Mouse (Mus musculus) liver, embryonic 16.5 days (tissue): Measurements from ENCODE around the gene Ltbp2. TPM values are rescaled to one million over a fixed set of nuclear protein-coding genes. Genes with fewer than 3 reads are reported as not detected.

Experiments
- ATAC-seq: fragments of 200-750 bp; cut with Nextera tagmentation; 2 replicates; pipeline ENCODE4 v1.8.0; 2017; ENCODE audit warnings: low read depth, mild to moderate bottlenecking, moderate number of reproducible peaks, moderate library complexity
- H3K27ac ChIP-seq: fragments of 300-500 bp; sonication (generic); 2 replicates; pipeline ENCODE4 v1.5.1; 2014; ENCODE audit warnings: mild to moderate bottlenecking, low read length
- H3K27me3 ChIP-seq: fragments of 300-500 bp; sonication (generic); 2 replicates; pipeline ENCODE4 v1.6.1; 2014; ENCODE audit warnings: low read depth, low read length, mixed read lengths; ENCODE audit not compliant: control insufficient read depth, insufficient read depth
- H3K36me3 ChIP-seq: fragments of 300-500 bp; sonication (generic); 2 replicates; pipeline ENCODE4 v1.6.1; 2014; ENCODE audit warnings: mild to moderate bottlenecking; ENCODE audit not compliant: control insufficient read depth, insufficient read depth
- H3K4me1 ChIP-seq: fragments of 300-500 bp; sonication (generic); 2 replicates; pipeline ENCODE4 v1.6.1; 2014; ENCODE audit warnings: low read depth, low read length, mixed read lengths; ENCODE audit not compliant: control insufficient read depth
- H3K4me2 ChIP-seq: fragments of 300-500 bp; sonication (generic); 2 replicates; pipeline ENCODE4 v1.6.1; 2014; ENCODE audit warnings: low read depth, low read length, mixed read lengths
- H3K4me3 ChIP-seq: fragments of 300-500 bp; sonication (generic); 2 replicates; pipeline ENCODE4 v1.5.1; 2014; ENCODE audit warnings: low read depth, mild to moderate bottlenecking, low read length
- H3K9ac ChIP-seq: fragments of 300-500 bp; sonication (generic); 2 replicates; pipeline ENCODE4 v1.6.1; 2014; ENCODE audit warnings: low read depth, low read length
- H3K9me3 ChIP-seq: fragments of 300-500 bp; sonication (generic); replicated peaks from 2 replicates; pipeline ENCODE4 v1.6.1; 2016; ENCODE audit warnings: low read length; ENCODE audit not compliant: control insufficient read depth
- WGBS: fragments of 180-500 bp; shearing (Covaris S2); extraction: QIAGEN DNeasy Blood & Tissue Kit; methylation state at CpG from one replicate; pipeline ENCODE4 v1.1.7; 2014; ENCODE audit not compliant: insufficient replicate concordance; 5-methylcytosine and 5-hydroxymethylcytosine counted together
- polyA plus RNA-seq: library from polyadenylated mRNA; unstranded; fragments of >200 nt; fragmentation: Nextera tagmentation; extraction: Ambion mirVana; gene quantifications from 2 replicates; pipeline ENCODE4 v1.2.1, GENCODE M21; 2015

Gene Ltbp2
- polyA plus RNA-seq, 1 experiment from 2014 or later = 0.35 TPM

DNA sequence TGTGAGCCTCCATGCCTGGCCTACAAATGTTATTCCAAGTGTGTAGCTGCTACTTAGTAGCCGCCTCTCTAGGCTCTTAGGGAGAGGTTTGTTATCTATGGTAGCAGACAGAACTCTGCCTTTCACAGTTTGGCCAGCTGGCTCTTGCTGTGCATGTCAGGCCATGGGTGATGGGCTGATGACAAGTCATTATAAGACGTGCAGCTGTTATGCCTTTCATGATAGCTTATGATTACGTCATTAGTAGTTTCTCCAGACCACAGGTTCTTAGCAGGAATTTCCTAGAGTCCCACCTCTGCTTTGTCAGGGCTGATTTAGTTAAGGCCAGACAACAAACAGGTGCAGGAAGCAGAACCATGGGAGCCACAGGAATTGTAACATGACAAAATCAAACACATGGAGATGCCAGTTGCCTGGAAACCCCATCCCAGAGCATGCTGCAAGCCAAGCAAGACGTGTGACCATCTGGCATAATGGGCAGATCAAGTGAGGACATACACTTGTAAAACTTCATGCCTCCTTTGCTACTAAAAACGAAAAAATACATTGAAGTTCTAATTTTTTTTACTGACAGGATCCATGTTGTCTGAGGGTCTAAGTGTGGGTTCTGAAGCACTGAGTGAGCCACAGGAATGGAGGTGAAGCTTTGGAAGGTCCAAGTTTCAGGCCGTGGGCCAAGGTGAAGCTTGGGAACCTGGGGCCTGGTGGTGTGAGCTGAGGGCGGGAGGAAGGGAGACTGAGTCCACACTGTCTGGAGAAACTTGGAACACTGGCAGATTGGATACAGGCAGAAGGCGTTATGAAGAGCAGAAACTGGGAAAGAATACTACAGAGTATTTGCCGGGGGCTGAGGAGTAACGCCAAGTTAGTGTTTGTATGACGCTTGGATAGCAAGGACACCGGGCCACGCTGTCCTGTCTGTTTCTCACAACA is 56.8 kb downstream of the Ltbp2 start:
- Histone ChIP-seq H3K4me3 (no peak overlapping the region), H3K27ac (peak overlapping the region; percentile 91), H3K9me3 (no peaks in the 10 kb centered on the region), H3K4me1 (peaks cover 18% of the 10 kb centered on the region), H3K4me2 (peak overlapping the region; percentile 33; the same call in 1 of the 2 replicates), H3K9ac (peak overlapping the region; percentile 38), H3K27me3 (no peaks in the 10 kb centered on the region), H3K36me3 (no peaks in the 10 kb centered on the region)
- ATAC-seq = peak; percentile 99
- 66% methylated on average over 13 of the region's 13 CpGs for WGBS

DNA sequence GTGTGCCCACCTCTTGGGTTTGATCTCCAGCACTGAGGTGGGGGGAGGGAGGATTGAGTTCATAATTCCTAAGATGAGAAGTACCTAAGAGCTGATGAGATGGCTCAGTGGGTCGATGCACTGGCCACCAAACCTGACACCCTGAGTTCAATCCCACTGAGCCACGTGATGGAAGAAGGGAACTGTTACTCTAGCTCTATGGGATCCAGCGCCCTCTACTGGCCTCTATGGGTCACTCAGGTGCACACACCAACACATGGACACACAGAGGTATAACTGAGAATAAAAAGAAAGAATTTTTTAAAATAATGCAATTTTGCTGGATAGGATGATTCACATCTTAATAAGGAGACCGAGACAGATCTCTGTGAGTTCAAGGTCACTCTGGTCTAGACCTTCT is 57.8 kb downstream of the Ltbp2 start:
- peaks cover 18% of the 10 kb centered on the region for H3K4me1 ChIP-seq
- no peaks in the 10 kb centered on the region for H3K27me3 ChIP-seq
- H3K9ac ChIP-seq = no peak overlapping the region
- ATAC-seq = no peak
- no peak overlapping the region for H3K4me2 ChIP-seq
- H3K9me3 ChIP-seq = no peaks in the 10 kb centered on the region
- 54% methylated on average over 4 of the region's 4 CpGs for WGBS
- H3K4me3 ChIP-seq = no peak overlapping the region
- no peaks in the 10 kb centered on the region for H3K36me3 ChIP-seq
- peak overlapping the region; percentile 91 for H3K27ac ChIP-seq

DNA sequence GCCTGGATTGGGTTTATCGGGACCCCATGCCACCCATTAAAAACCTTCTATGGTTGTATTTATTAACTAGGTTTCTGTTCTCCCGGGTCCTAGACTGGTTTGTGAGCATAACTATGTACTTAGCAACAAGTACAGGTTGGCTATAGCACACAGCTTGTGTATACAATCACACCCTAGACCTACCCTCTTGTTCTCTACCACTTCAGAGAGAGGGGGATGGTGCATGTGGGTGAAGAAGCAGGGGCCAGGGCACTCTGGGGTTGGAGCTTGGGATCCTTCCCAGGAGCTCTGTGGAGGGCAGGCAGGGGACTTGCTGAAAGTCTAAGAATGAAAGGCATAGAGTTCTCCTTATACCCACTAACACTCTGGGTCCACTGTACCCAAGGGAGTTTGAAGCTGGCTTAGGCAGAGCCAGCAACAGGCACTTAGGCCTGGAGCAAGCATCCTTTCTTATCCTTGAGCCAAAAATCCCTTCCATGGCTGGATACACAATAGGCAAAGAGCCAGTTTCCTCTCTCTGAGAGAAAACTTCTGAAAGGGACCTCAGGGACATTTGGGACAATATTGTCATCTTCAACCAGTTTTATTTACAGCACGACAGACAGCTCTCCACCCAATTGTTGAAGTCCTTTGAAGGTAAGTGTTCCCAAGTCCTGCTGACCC is 61.5 kb downstream of the Ltbp2 start:
- Histone ChIP-seq H3K4me2 (no peak overlapping the region), H3K9ac (no peak overlapping the region), H3K36me3 (no peaks in the 10 kb centered on the region), H3K4me1 (peaks cover 12% of the 10 kb centered on the region), H3K9me3 (no peaks in the 10 kb centered on the region), H3K4me3 (no peak overlapping the region), H3K27me3 (no peaks in the 10 kb centered on the region), H3K27ac (no peak overlapping the region)
- WGBS = 63% methylated on average over 3 of the region's 3 CpGs
- ATAC-seq = no peak

DNA sequence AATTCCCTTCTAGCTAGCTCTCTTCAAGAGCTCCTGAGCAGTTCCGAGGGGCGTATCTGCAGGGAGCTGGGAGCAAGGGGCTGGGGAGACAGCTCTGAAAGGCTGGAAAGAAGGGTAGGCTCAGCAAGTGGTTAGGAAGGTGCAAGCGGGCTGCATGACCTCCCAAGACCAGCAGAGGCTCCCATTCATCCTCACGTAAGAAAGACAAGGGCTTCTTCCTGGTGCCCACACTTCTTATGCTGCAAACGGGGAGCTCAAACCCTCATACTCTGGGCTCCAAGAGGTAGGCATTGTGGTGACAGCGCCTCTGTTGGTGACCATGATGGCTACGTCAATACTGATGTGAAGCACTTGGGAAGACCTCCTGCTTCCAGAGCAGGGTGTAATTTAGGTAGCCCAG is 62.6 kb downstream of the Ltbp2 start:
- no peak overlapping the region for H3K4me3 ChIP-seq
- WGBS = 40% methylated on average over 7 of the region's 7 CpGs
- no peak for ATAC-seq
- H3K9ac ChIP-seq = no peak overlapping the region
- H3K27me3 ChIP-seq = no peaks in the 10 kb centered on the region
- no peak overlapping the region for H3K27ac ChIP-seq
- H3K4me2 ChIP-seq = no peak overlapping the region
- no peaks in the 10 kb centered on the region for H3K36me3 ChIP-seq
- H3K9me3 ChIP-seq = no peaks in the 10 kb centered on the region
- peaks cover 3% of the 10 kb centered on the region for H3K4me1 ChIP-seq

DNA sequence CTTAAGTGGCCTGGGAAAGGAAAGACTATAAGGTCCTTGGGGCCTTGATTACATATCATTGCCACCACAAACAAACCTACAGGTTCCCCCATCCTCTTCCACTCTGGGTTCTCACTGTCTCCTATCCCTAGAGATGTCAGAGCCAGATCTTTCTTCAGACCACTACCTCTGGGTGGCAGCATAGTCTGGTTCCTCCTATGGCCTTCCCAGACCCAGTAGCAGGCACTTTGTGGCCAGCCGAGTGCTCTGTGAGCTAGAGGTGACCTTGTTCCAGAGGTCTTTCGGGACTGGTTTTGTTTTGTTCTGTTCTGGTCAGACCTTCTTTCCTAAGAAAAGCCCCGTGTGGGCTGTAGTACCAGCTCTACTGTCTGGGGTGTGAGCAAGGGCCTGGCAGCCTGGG is 64.3 kb downstream of the Ltbp2 start:
- H3K27me3 ChIP-seq = no peaks in the 10 kb centered on the region
- no peak overlapping the region for H3K27ac ChIP-seq
- no peaks in the 10 kb centered on the region for H3K36me3 ChIP-seq
- H3K9me3 ChIP-seq = no peaks in the 10 kb centered on the region
- no peak overlapping the region for H3K4me2 ChIP-seq
- H3K4me3 ChIP-seq = no peak overlapping the region
- WGBS = 34% methylated on average over 3 of the region's 3 CpGs
- no peak overlapping the region for H3K9ac ChIP-seq
- H3K4me1 ChIP-seq = no peaks in the 10 kb centered on the region
- no peak for ATAC-seq

DNA sequence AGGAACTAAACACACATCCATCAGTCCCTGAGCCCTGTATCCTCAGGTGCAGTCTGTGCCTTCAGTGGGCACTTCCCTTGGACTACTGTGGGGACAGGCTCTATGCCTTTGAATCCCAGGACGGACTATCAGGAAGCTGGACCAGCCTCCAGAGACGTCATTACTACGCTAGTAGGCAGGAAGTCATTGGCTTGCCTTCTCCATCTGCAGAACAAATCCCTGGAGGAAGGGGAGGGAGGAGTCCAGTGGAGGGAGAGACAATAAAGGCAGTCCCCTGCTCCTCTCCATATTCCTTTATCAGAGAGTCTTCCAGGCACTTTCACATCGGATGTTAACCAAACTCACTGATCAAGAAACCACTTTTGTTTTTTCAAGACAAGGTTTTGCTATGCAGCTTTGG is 64.8 kb downstream of the Ltbp2 start:
- no peak for ATAC-seq
- WGBS = 41% methylated on average over 4 of the region's 4 CpGs
- H3K4me1 ChIP-seq = no peaks in the 10 kb centered on the region
- no peaks in the 10 kb centered on the region for H3K27me3 ChIP-seq
- no peak overlapping the region for H3K4me2 ChIP-seq
- no peaks in the 10 kb centered on the region for H3K9me3 ChIP-seq
- H3K4me3 ChIP-seq = no peak overlapping the region
- no peak overlapping the region for H3K9ac ChIP-seq
- H3K27ac ChIP-seq = no peak overlapping the region
- H3K36me3 ChIP-seq = no peaks in the 10 kb centered on the region

DNA sequence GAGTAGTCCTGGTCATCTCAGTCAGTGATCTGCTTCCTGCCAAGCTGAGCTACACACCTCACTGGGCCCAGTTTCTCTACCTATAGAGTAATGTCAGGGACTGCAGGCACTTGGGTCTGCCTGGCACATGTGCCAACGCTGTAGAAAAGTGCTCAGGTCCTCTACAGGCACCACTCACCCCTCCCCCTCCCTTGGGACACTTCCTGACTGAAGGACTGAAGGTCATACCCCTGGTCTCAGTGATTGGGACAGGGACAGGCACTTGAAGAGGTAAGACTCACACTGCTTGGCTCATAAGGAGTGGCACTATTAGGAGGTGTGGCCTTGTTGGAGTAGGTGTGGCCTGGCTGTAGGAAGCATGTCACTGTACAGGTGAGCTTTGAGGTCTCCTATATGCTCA is 65.5 kb downstream of the Ltbp2 start:
- ATAC-seq = no peak
- WGBS = 54% methylated on average over 1 of the region's 1 CpGs
- Histone ChIP-seq H3K4me1 (no peaks in the 10 kb centered on the region), H3K4me2 (no peak overlapping the region), H3K27me3 (0 out of 2 replicates have a peak, but pooled peaks cover 1% of the 10 kb centered on the region), H3K9ac (no peak overlapping the region), H3K36me3 (no peaks in the 10 kb centered on the region), H3K27ac (no peak overlapping the region), H3K9me3 (no peaks in the 10 kb centered on the region), H3K4me3 (no peak overlapping the region)

DNA sequence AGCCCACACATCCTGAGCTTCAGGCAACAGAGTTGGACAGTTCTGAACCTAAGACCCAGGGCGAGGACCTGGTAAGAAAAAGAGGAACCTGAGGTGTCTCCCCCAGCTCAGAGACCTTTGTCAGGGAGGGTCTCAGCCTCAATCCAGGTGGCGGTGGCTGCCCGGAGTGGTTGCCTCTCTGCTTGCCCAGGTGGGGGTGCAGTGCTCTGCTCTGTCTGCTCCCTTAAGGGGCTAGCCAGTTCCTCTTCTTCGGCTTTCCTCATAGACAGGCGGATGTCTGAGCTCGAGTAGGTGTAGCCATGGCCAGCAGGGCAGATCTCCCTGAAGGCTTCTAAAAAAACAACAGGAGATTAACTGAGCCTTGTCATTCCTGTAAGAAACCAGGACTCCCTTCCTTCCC is 67.3 kb downstream of the Ltbp2 start:
- no peaks in the 10 kb centered on the region for H3K4me1 ChIP-seq
- no peaks in the 10 kb centered on the region for H3K36me3 ChIP-seq
- 0 out of 2 replicates have a peak, but pooled peaks cover 2% of the 10 kb centered on the region for H3K27me3 ChIP-seq
- 37% methylated on average over 6 of the region's 6 CpGs for WGBS
- H3K4me2 ChIP-seq = no peak overlapping the region
- H3K9me3 ChIP-seq = no peaks in the 10 kb centered on the region
- H3K9ac ChIP-seq = no peak overlapping the region
- no peak overlapping the region for H3K27ac ChIP-seq
- ATAC-seq = no peak
- no peak overlapping the region for H3K4me3 ChIP-seq

DNA sequence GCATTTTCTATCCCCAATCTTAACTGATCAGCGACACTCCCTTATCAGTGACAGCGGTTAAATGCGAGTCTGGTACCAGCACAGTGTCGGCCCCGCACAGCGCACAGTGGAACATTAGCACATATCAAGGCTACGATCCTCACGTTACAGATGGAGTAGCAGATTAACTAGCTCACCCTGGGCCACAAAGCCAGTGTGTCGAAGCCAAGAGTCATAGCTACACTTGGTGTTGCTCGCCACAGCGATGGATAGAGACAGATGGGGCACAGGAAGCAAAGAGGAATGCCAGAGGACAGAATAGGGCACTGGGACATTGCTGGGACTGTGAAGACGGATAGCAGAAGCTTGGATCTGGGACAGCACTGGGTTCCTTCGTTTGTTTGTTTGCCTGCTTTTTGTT is 69.0 kb downstream of the Ltbp2 start:
- Histone ChIP-seq H3K9me3 (no peaks in the 10 kb centered on the region), H3K4me1 (no peaks in the 10 kb centered on the region; the same call in 1 of the 2 replicates), H3K4me2 (no peak overlapping the region), H3K9ac (no peak overlapping the region), H3K27ac (no peak overlapping the region), H3K36me3 (no peaks in the 10 kb centered on the region), H3K27me3 (peaks cover 2% of the 10 kb centered on the region; the same call in 1 of the 2 replicates), H3K4me3 (no peak overlapping the region)
- WGBS = 64% methylated on average over 13 of the region's 13 CpGs
- no peak for ATAC-seq
